Mouse (Mus musculus): ENCODE data around the gene E2f2. TPM values are rescaled to one million over a fixed set of nuclear protein-coding genes. Genes with fewer than 3 reads are reported as not detected.

The E2f2 gene
- total RNA-seq, 1 experiment from 2014 or later = 6.8 TPM

DNA sequence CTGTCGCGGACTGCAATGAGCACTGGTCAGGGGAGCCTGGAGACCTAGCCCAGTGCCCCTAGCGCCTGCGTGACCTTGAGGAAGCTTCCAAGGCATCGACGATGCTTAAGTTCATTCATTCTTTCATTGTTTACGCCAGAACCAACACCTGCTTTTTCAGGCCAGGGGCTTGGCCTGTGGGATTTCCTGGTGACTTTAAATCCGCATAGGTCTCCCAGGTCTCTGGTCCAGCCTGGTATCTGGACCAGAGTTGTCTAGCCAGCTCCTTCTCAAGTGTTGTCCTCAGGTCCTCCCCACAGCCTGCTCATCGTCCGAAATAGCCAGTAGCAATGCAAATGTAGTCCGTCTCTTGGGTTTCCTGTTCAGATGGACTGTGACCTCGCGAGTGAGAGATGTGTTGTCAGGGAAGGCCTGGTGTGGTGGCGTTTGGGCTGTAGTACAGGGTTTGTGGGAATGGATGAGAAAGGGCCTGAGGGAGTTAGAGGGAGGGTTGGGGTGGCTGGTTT lies 1.1 kb downstream of the E2f2 start:
- no peak for ATAC-seq (replicated peaks; ENCODE audit: low read depth, poor library complexity, severe bottlenecking)

DNA sequence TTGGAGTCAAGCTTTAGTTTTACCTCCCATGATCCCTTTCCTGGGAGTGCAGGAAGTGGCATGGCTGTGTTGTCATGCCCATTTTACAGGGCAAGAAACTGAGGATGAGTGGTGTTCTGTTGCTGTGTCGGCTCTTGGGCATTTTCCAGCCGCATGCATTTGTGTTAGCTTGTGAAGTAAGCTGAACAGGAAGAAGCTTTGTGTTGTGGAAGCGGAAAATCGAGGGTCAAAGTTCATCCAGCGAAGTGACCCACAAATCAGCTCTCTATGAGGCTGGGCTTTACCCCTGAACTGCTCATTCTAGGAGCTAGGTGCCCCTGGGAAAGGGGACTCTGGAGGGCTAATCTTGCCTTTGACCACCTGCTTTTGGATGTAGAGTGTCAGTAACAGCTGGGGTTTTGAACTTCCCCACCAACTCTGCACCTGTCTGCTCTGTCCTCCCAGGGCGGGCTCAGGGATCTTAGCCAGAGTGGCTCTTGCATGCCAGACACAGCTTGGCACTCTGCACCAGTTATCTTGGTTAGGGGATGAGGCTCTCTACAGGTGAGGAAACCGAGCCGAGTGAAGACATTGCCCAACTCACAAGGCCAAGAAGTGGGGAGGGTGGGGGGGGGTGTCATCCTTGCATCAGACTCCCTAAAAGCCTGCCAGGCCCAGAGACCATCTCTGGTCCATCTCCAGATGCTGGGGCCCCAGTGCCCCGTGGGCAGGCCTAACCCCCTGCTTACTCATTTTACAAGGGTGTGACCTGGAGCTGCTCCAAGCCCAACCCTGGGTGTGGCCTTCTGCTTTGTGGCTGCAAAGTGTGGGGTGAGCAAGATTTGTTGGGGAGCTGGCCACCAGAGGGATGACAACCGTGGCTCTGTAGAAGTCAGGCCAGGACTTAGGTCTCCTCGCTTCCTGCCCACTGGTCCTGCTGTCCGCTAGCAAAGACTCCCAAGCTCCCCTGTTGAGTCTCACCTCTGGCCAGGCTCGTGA lies 2.3 kb downstream of the E2f2 start:
- ATAC-seq (replicated peaks; ENCODE audit: low read depth, poor library complexity, severe bottlenecking) = peak; percentile 31

DNA sequence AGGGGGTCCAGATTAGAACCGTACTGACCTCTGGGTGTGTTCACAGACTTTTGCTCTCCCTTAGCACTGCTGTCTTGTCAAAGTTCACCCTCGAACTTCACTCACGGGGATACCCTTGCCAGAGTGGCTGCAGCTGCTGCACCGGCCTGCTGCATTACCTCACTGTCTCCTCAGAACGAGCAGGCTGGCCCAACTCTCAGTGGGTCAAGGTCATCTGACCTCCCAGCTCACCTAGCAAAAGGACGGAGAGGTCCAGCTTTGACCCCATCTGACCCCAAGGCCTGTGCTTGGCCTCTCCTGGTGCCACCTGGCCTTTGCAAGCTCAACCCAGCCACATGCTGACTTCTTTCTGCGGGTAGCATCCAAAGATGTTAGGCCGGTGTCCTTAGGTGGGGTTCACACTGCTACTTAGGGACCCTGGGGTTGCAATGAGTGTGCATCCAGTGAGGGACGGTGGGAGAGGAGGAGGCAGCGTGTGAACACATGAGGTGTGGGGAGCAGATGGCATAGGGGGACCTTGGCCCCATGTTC lies 3.9 kb downstream of the E2f2 start:
- no peak for ATAC-seq (replicated peaks; ENCODE audit: low read depth, poor library complexity, severe bottlenecking)

DNA sequence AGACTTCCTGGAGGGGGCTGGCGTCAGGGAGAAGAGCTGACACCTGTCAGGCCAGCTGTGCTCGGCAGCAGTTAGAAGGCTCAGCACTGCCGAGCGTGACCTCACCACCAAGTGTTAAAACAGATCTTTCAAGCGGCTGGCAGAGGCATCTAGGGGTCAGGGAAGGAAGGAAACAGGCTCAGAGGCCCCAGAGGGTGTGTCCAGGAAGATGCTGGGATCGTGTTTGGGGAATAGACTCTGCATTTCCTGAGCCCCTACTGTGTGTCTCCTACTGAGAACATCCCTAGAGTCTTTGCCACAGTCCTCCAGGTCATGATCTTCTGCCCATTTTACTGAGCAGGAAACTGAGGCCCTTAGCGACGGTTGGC lies 5.0 kb downstream of the E2f2 start:
- no peak for ATAC-seq (replicated peaks; ENCODE audit: low read depth, poor library complexity, severe bottlenecking)

DNA sequence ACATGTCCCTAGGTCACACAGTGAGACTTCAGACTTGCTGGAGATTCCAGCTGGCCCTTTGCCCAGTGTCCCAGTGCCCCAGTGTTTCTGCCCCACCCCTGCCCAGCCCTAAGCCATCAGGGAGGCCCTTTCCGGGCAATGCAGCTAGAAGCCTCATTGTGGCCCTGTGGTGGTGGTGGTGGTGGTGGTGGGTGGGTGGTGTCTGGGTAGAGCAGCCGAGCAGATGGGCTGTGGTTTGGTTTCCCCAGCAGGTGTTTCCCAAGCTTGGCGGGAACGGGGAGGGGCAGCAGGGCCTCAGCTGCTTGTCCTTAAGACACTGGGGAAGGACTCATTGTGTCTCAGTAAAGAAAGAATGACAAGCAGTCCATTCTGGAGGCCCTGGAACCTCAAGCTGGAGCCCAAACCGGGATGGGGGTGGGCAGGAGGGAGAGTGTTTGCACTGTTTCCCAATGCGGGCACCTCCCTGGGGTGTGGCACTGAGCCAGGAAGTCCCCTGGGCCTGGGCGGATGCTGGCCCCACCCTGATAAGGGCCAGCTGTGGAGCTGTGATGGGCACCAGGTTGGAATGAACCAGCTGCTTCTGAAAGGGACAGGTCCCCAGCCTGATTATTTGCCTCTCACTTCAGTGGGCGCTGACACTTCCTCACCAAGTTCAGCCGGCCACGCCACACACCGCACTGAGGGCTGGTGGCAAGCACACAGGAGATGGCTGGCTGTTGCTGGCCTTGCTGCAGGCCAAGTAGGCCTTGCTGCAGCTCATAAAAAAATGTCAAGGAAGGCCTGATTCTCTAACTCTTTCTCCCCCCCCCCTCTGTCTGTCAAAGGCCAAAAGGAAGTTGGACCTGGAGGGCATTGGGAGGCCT lies 5.6 kb downstream of the E2f2 start:
- peak; percentile 59 for ATAC-seq (replicated peaks; ENCODE audit: low read depth, poor library complexity, severe bottlenecking)

DNA sequence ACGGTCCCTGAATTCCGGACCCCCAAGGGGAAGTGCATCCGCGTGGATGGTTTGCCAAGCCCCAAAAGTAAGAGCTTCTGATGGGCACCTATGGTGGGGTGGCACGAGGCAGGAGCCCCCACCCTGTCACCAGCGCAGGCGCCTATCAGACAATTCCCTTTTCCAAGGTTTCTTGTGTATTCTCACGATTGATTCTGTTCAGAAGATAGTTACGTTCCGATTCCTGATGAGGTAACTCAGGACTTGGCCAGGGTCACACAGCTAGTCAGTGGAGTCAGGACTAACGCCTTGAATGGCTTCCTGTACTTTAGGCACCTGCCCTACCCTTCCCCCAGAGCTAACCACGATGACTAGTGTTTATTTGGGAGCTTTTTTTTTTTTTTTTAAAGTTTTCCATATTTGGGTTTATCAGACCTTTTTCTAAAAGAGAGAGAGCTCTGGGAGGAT lies 6.3 kb downstream of the E2f2 start:
- no peak for ATAC-seq (replicated peaks; ENCODE audit: low read depth, poor library complexity, severe bottlenecking)

DNA sequence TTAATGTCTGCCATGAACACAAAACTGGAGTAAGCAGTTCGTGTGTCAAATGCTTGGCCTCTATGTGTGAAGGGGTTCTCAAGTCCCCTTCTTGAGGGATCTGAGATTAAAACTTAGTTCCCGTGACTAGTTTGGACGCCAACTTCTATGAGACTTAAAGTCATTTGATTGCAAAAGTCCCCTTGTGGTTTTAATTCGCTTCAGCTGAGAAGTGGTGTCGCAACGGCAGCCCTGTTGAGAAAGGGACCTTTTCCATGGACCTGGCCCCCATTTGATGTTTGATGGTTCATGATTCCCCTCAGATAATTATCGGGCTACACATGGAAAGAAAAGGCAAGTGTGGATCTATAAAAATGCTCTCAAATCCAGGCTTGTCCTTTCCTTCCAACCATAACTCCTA lies 7.3 kb downstream of the E2f2 start:
- no peak for ATAC-seq (replicated peaks; ENCODE audit: low read depth, poor library complexity, severe bottlenecking)

DNA sequence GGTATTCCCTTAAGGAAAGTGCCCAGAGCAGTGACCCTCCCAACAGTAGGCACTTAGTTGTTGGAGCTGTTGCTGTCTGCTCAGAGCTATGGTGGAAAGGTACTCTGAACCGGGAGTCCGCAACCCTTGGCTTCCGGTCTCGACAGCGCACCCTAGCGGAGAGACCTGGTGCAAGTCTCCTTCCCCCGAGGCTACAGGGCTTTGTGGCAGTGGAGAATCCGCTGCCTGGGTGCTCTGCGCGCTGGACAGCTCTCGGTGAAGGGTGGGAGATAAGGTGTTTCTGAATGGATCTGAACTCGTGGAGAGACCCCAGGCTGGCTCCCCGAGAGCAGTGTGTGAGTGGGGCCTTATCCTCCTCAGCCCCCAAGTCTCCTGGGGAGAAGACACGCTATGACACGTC lies 7.8 kb downstream of the E2f2 start:
- peak; percentile 42; the same call in 1 of the 2 replicates for ATAC-seq (replicated peaks; ENCODE audit: low read depth, poor library complexity, severe bottlenecking)

DNA sequence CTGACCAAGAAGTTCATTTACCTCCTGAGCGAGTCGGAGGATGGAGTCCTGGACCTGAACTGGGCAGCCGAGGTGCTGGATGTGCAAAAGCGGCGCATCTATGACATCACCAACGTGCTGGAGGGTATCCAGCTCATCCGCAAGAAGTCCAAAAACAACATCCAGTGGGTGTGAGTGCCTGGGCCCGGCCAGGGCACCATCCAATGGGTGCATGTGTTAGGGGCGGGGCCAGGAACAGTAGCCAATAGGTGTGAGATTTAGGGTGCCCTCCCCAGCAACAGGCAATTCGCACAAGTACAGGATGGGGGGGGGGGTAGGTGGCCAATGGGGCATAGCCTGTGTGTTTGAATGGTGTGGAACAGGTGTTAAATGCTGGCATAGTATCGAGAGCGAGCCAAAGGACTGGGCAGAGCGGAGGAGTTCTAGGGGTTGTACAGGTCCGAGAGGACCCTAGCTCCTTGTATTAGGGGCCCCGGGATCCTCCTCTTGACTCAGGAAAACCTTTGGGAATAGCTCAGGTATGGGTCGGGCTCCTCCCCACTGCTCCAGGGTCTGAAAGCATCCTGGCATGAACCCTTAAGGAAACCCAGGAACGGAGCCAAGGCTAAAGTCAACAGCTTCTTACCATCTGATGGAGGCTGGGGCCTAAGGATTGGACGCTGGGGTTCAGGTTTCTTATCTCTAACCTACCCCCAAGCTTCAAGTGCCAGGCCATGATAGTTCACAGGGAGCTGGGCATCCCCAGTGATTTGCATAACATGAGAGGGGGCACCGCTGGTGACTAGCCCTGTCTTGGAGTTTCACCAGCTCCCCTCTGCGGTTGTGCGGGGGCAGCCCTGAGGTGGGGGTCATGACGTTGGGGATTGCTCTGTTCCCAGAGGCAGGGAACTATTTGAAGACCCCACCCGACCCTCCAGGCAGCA lies 8.5 kb downstream of the E2f2 start:
- no peak for ATAC-seq (replicated peaks; ENCODE audit: low read depth, poor library complexity, severe bottlenecking)

DNA sequence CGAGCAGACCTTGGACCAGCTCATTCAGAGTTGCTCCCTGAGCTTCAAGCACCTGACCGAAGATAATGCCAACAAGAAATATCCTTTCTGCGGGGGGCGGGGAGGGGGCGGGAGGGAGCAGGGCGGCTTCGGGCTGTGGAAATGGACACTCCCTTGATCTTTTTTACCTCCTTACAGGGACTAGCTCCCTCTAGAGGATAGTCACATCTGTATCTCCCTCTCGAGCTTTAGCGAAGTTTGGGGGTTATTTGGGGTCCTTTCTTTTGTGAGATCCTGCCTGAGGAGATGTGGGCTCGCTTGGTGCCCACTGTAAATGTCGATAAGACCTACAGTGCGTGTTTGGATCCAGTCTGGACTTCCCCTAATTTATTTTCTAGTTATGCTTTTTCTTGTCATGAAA lies 9.2 kb downstream of the E2f2 start:
- ATAC-seq (replicated peaks; ENCODE audit: low read depth, poor library complexity, severe bottlenecking) = no peak

DNA sequence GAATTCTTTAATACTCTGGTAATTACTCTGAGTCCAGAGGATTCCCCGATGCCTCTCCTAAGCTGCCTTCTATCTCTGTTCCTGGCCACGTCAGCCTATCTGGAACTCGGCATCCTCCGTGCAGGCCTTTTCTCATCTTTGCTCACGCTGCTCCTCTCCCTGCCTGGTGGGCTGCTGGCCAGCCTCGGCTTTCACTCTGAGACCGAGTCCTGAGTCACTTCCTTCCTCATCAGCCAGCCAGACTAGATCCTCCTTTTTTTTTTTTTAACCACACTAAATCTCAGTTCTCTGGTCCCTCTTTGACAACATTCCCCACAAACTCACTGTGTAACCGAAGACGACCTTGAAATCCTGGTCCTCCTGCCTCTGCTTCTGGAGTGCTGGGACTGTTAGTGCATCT lies 13.2 kb downstream of the E2f2 start:
- ATAC-seq (replicated peaks; ENCODE audit: low read depth, poor library complexity, severe bottlenecking) = peak; percentile 66

DNA sequence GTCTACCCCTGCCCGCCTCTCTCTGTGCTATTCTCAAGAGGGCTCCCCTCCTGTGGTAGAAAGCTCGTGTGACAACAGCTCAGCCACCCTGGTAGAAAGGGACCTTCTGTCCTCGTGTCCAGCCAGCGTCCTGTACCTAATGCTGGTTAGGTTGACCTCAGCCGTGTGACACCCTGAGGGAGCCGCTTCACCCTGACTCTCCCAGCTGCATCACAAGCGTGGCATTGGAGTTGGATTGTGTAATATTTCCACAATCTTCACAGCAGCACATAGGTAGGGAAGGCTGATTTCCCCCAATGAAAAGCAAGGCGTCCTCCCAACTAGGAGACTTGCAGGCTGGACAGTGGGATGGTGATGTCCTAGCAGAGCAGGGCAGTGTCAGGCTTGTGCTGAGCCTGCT lies 14.1 kb downstream of the E2f2 start:
- no peak for ATAC-seq (replicated peaks; ENCODE audit: low read depth, poor library complexity, severe bottlenecking)

DNA sequence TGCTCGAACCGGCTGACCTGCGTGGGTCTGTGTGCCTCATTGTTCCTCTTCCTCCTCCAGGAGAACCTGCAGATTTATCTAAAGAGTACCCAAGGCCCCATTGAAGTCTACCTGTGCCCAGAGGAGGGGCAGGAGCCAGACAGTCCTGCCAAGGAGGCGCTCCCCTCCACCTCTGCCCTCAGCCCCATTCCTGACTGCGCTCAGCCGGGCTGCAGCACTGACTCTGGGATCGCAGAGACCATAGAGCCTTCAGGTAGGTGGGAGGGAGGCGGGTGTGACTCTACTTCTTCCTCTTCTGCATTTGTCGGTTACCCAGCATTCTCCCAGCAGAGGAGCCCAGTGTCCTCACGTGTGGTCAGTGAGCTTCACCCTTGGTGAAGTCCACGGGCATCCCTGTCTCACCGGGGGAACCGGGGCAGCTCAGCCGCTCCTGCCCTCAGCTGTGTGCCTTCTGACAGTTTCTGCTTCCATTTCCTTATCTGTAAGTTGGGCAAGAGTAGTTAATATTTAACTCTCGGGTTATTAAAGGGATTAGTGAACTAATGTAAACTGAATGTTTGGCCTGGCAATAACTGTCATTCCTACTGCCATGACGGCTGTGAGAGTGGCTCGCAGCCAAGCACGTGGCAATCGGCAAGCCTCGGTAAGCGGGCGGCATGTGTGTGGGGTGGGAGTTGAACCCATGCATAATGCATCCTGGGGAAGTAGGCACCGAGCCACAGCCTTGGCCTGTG lies 14.7 kb downstream of the E2f2 start:
- ATAC-seq (replicated peaks; ENCODE audit: low read depth, poor library complexity, severe bottlenecking) = no peak

DNA sequence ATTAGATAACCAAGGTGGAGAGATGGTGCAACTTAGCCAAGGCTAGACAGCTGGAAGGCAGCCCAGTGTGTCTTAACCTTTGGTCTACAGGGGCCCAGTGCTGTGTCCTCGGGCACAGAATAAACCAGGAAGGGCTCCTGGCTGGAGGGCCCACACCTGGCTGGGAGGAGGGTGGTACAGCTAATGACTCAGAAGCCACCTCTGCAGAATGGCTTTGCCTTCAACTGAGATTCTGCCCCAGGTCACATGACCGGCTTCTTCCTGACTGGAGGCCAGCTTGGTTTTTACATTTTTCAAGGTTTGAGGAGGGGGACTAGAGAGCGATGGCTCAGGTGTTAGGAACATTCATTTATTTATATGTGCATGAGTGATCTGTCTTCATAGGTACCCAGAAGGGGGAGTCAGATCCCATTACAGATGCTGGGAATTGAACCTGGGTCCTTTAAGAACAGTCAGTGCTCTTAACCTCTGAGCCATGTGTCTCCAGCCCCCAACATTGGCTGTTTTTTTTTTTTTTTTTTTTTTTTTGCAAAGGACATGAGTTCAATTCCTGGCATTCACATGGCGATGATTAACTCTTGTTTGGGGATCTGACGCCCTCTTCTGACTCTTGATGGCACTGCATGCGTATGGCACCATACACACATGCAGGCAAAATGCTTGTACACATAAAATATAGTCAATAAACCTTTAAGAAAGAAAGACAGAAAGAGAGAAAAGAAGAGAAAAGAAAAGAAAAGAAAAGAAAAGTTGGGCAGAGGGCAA lies 17.0 kb downstream of the E2f2 start:
- ATAC-seq (replicated peaks; ENCODE audit: low read depth, poor library complexity, severe bottlenecking) = 0 out of 2 replicates have a peak, but pooled peaks have one; percentile 9

DNA sequence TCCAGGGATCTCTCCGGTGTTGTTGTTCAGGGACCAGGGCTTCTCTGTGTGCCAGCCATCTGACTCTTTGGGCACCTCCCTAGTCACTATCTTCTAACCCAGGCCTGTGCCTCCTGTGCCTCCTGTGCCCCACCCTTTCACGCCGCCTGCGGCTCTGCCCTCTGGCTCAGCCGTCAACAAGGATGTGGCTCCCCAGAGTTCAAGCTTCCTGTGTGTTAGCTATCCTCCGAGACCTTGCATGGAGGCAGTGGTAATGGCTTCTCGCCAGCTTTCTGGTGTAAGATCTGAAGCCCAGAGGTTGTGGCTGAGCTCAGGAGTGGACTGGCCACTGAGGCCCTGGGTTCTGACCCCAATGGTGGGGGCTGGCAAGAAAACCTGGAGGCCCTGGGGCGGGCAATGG lies 17.7 kb downstream of the E2f2 start:
- ATAC-seq (replicated peaks; ENCODE audit: low read depth, poor library complexity, severe bottlenecking) = peak; percentile 91

DNA sequence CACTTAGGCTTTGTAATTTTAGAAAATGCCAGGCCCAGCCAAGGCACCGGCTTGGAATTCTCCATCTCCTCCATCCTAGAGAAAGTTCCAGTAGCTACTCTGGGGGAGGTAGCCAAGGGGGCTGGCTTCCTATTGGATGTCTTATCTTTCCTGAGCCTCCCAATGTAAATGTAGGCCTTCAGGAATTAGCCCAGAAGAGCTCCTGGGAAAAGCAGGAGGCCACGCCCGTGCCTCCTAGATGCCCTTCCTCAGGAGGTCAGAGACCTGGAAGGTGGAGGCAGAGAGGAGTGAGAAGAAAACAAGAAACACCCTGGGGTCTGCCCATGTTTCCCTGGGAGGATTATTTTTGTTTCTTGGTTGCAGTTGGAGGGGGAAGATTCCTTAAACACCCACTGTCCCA lies 21.4 kb downstream of the E2f2 start:
- no peak for ATAC-seq (replicated peaks; ENCODE audit: low read depth, poor library complexity, severe bottlenecking)

DNA sequence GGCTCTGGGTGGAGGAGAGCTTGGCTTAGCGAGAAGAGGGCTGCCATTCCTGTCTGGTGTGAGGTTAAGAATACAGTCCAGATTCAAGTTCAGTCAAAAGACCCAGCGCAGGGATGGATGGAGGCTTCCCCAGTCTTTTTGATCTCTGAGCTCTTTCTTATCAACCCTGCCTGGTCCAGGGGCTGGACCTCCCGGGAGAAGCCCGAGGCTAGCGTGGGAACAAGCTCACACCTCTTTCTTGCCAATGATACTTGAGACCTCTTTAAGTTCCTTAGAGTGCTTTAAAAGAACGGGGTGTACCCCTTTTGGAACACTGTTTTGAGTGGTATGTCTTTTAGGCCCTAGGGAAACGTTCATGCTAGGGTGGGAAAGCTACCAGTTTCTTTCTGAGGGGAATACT lies 22.8 kb downstream of the E2f2 start:
- ATAC-seq (replicated peaks; ENCODE audit: low read depth, poor library complexity, severe bottlenecking) = no peak

DNA sequence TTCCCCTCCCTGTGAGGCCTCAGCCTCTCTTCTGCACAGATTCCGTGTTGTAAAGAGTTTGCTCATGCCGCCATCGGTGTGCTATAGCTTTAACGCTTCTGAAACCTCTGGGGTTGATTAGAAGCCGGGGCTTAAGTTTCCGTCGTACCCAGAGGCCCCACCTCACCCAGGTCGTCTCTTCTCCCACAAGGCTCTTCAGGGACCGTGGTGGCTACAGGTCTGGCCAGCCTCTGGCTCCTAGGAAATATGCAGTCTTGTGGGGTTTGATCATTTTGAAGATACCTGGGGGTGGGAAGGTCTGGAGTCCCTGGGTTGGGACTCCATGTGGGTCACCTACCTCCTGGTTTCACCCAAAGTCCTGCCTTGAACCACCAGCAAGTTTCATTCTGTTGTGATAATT lies 23.4 kb downstream of the E2f2 start:
- ATAC-seq (replicated peaks; ENCODE audit: low read depth, poor library complexity, severe bottlenecking) = no peak

Data from common myeloid progenitor, adult 5-6 weeks (primary cell).